Mouse (Mus musculus): ENCODE results near the gene Six3. TPM values are rescaled to one million over a fixed set of nuclear protein-coding genes. Genes with fewer than 3 reads are reported as not detected.
A peak's percentile ranks its signal among the peaks of the same experiment; 100 is the strongest.

Gene Six3
- polyA plus RNA-seq, 1 experiment from 2014 or later: 11.3 TPM

DNA sequence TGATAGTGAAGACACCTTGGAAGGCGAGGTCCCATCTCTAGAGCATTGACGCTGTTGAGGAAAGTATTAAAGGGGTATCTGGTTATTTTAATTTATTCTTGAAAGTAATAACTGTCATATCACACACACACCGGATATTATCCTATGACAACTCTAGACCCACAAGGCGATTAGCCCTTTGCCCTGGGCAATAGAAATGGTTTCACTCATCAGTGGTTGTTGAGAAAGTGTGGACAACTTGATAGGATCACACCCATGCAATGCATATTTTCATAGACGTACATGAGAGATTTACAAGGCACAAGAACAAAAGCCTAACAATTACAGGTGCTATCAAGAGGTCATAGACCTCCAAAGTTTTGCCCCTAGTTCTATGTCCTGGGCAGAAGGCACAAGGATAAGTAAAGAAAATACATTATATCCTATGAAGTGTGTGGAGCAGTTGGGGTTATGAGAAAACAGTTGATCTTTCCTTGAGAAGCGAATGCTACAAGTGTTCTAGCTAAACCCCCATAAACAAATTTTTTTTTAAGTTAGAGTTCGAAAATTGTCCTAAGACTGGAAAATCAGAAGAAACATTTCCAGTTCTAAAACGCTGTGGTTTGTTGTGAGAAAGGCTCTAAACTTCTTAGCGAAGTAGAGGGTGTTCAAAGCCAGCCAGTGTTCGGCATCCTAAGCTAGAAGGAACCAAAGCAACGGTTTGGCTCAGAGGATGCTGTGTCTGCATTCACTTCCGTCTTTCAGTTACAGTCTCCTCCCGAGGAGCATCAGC, 3.6 kb upstream of the Six3 start:
- Histone ChIP-seq H3K4me1 (ENCODE audit: control insufficient read depth, insufficient read depth, low read length) (peaks cover 4% of the 10 kb centered on the region; the same call in 1 of the 2 replicates), H3K9ac (ENCODE audit: low read length) (no peak overlapping the region), H3K4me3 (ENCODE audit: low read depth, low read length) (no peak overlapping the region), H3K27me3 (replicated peaks; ENCODE audit: control insufficient read depth, insufficient read depth, low read length) (peaks cover 86% of the 10 kb centered on the region), H3K4me2 (ENCODE audit: low read length) (no peak overlapping the region), H3K9me3 (replicated peaks; ENCODE audit: control insufficient read depth, low read length) (no peaks in the 10 kb centered on the region), H3K27ac (ENCODE audit: low read depth, low read length) (no peak overlapping the region), H3K36me3 (ENCODE audit: control insufficient read depth, insufficient read depth, low read length) (no peaks in the 10 kb centered on the region)
- ATAC-seq (no peak), DNase-seq (ENCODE audit: low spot score) (no peak)
- WGBS: 29% methylated on average over 13 of the region's 13 CpGs

DNA sequence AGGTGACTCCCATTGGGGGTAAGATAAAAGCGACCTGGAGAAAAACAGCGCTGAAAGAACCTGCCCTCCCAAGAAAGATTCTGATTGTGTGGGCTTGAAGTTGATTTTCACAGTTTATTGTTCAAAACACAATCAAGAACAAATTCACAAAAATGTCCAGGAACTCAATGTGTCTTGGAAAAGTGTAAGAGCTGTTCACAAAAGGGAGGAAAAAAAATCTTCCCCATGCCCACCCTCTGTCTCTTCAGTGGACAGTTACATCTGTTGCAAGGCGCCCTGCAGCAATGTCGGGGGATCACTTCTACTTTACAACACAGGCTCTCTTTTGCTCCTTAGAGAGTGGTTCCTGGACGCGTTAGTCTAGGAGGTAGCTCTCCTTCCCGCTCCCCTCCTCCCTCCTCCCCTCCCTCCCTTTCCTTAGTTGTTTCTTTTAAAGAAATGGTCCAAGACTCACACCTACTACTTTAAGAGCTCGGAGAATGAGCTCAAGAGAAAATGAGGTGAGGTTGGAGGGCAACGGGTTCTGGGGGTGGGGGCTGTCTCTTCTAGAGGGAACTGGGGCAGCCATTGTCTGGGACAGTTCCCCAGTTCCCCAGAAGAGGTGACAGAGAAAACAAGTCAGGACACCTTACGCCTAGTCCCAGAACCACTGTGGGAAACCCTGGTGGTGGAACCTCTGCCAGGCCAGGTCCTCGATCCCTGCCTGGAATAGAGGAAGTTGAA, 2.9 kb upstream of the Six3 start:
- Histone ChIP-seq H3K4me1 (ENCODE audit: control insufficient read depth, insufficient read depth, low read length) (peaks cover 4% of the 10 kb centered on the region; the same call in 1 of the 2 replicates), H3K36me3 (ENCODE audit: control insufficient read depth, insufficient read depth, low read length) (no peaks in the 10 kb centered on the region), H3K4me3 (ENCODE audit: low read depth, low read length) (no peak overlapping the region), H3K9ac (ENCODE audit: low read length) (no peak overlapping the region), H3K27ac (ENCODE audit: low read depth, low read length) (no peak overlapping the region), H3K9me3 (replicated peaks; ENCODE audit: control insufficient read depth, low read length) (no peaks in the 10 kb centered on the region), H3K4me2 (ENCODE audit: low read length) (0 out of 2 replicates have a peak overlapping the region, but pooled peaks have one; percentile 4), H3K27me3 (replicated peaks; ENCODE audit: control insufficient read depth, insufficient read depth, low read length) (peaks cover 84% of the 10 kb centered on the region)
- 39% methylated on average over 11 of the region's 11 CpGs for whole genome bisulfite sequencing
- no peak for DNase-seq (ENCODE audit: low spot score)
- no peak for ATAC-seq

DNA sequence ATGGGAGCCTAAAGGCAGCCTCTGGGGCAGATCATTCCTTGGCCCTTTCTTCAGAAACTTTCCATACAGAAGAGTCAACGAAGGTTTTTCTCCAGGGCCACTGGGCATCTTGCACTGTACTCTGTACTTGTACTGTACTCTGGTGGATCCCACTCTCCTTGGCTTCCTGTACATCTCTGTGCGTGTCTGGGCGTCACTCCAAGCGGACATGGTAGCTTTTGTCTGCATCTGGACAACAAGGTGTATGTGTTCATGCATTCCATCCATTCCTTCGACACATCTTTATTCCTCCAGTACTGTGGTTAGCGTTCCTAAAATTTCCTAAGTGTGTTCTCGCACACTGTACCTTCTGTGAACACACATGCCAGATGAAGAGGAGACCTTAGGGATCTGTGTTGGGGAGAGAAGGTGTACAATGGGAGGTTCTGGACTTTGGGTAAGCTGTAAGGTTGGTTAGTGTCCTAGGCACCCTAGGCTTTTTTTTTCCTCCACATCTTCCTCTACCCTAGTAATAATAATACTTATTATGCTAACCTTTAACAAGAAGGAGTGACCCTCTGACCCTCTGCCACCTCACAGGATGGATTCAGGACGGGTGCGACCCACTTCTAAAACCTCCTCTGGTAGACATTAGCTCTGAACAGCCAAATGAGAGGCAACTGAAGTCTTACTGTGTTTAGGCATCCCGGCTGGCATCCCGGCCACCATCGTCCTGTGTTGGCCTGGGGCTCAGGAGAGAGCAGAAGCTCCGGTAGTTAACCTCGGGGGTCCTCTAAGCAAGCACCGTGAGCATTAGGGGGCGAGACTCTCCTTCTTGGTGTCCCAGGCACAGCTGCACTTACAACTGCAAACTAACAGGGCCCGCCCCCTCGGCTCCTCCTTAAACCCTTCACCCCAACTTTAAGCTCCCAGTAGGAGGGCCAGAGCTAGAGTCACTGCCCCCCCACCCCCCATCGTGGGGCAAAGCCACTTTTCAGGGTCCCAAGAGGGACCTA, 1.6 kb upstream of the Six3 start:
- Histone ChIP-seq H3K9ac (ENCODE audit: low read length) (peak overlapping the region; percentile 33; the same call in 1 of the 2 replicates), H3K4me2 (ENCODE audit: low read length) (peak overlapping the region; percentile 55), H3K36me3 (ENCODE audit: control insufficient read depth, insufficient read depth, low read length) (no peaks in the 10 kb centered on the region), H3K4me1 (ENCODE audit: control insufficient read depth, insufficient read depth, low read length) (no peaks in the 10 kb centered on the region; the same call in 1 of the 2 replicates), H3K27me3 (replicated peaks; ENCODE audit: control insufficient read depth, insufficient read depth, low read length) (peaks cover 90% of the 10 kb centered on the region), H3K9me3 (replicated peaks; ENCODE audit: control insufficient read depth, low read length) (no peaks in the 10 kb centered on the region), H3K27ac (ENCODE audit: low read depth, low read length) (peak overlapping the region; percentile 58), H3K4me3 (ENCODE audit: low read depth, low read length) (peak overlapping the region; percentile 37)
- WGBS: 32% methylated on average over 19 of the region's 19 CpGs
- DNase-seq (ENCODE audit: low spot score): no peak
- no peak for ATAC-seq

DNA sequence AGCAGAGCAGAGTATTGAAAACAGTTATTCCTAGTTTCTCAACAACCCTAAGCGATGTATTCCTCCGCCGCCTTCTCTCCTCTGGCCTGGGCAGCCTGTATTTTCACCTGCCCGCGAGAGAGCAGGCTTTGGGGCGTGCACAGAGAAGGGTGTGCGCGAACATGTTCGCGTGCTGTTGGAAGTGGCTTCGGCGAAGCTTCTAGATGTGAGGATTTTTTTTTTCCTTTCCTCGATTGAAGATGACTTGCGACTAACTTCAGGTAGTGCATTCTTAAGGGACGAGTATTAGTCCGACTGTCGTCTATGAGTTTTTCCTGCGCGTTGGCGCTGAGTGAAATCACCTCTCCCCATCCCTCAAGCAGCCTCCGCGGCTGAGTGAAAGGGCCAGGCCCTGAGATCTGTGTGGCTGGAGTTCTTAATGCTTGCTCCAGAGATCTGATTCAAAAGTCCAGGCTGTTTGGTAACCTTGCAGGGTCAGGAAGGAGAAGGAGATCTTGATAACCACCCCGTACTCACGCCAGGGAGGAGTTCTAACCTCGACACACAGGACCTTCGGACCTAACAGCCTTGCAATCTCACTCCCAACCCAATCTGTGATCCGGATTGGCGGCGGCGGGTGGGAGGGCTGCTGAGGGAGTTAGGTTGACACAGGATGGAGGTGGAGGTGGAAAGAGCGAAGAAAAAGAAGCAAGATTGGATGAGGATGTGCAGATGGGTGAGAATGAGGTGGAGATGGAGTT, 712 bp upstream of the Six3 start:
- H3K4me1 ChIP-seq (ENCODE audit: control insufficient read depth, insufficient read depth, low read length): no peaks in the 10 kb centered on the region; the same call in 1 of the 2 replicates
- 0 out of 2 replicates have a peak overlapping the region, but pooled peaks have one; percentile 60 for H3K9ac ChIP-seq (ENCODE audit: low read length)
- no peak for ATAC-seq
- DNase-seq (ENCODE audit: low spot score): no peak
- 8% methylated on average over 31 of the region's 31 CpGs for WGBS
- H3K27ac ChIP-seq (ENCODE audit: low read depth, low read length): peak overlapping the region; percentile 68
- H3K27me3 ChIP-seq (replicated peaks; ENCODE audit: control insufficient read depth, insufficient read depth, low read length): peaks cover 95% of the 10 kb centered on the region
- H3K4me3 ChIP-seq (ENCODE audit: low read depth, low read length): peak overlapping the region; percentile 37
- H3K9me3 ChIP-seq (replicated peaks; ENCODE audit: control insufficient read depth, low read length): no peaks in the 10 kb centered on the region
- no peaks in the 10 kb centered on the region for H3K36me3 ChIP-seq (ENCODE audit: control insufficient read depth, insufficient read depth, low read length)
- H3K4me2 ChIP-seq (ENCODE audit: low read length): peak overlapping the region; percentile 55

DNA sequence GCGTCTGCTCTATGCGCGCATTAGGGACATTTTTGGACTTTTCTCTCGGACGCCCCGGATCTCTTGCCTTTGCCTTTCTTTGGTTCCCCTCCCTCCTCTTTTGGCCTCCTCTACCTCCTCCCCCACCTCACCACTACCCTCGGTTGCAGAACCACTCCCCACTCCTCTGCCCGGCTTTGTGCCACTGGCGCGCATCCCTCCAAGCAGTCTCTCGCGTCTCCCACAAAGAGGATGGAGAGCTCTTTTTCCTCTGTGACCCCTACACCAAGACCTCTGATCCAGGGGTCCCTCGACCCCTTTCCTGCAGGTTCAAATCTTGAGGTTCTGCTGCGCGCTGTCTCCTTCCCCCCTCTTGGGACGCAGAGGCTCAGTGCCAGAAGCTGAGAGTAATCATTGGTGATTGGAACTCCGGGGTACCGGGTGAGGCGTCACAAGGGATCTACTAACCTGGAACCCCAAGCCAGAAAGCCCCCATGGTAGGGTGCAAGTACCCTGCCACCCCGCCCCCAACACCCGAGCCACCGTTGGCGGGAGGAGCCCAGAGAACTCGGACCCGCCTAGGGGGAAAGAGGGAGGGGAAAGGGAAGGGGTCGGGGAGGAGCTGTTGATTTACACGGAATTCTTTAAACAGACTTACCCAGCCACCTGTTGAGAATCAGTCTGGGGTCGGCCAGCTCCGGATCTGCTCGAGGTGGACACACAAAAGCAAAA, 758 bp downstream of the Six3 start:
- peak overlapping the region; percentile 37 for H3K4me3 ChIP-seq (ENCODE audit: low read depth, low read length)
- no peak for ATAC-seq
- peak overlapping the region; percentile 60 for H3K9ac ChIP-seq (ENCODE audit: low read length)
- no peak for DNase-seq (ENCODE audit: low spot score)
- WGBS: under 1% methylated on average over 30 of the region's 30 CpGs
- H3K27ac ChIP-seq (ENCODE audit: low read depth, low read length): peak overlapping the region; percentile 68; the same call in 1 of the 2 replicates
- peaks cover 95% of the 10 kb centered on the region for H3K27me3 ChIP-seq (replicated peaks; ENCODE audit: control insufficient read depth, insufficient read depth, low read length)
- no peaks in the 10 kb centered on the region for H3K9me3 ChIP-seq (replicated peaks; ENCODE audit: control insufficient read depth, low read length)
- H3K36me3 ChIP-seq (ENCODE audit: control insufficient read depth, insufficient read depth, low read length): no peaks in the 10 kb centered on the region
- H3K4me1 ChIP-seq (ENCODE audit: control insufficient read depth, insufficient read depth, low read length): no peaks in the 10 kb centered on the region
- H3K4me2 ChIP-seq (ENCODE audit: low read length): peak overlapping the region; percentile 55

DNA sequence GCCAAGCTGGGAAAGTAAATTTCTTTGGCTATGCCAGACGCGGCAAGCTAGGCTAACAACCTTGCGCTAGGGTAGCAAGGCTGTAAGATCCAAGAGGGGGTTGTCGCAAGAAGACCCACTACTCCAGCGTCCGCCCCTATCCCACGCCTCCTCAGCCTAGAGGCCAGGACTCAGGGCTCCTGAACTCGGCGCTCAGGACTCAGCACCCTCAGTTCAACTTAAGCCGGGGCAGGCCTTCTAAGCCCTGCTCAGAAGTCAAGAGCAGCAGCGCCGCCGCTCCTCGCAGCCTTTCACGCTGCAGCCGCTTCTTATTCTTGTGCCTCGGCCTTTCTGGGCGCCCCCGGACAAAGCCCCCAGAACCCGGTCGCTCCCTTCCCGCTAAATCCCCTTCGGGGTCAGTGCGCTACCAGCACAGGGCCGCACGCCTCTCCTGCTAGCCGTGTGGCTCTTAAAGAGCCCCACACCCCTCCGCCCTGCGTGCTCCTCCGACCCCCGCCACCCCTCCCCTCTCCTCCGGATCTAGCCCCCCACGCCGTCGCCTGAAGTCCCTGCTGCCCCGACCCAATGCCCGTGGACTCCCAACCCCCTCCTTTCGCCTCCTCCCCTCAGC, 1.4 kb downstream of the Six3 start:
- Histone ChIP-seq H3K4me1 (ENCODE audit: control insufficient read depth, insufficient read depth, low read length) (no peaks in the 10 kb centered on the region; the same call in 1 of the 2 replicates), H3K27ac (ENCODE audit: low read depth, low read length) (peak overlapping the region; percentile 68)
- DNase-seq (ENCODE audit: low spot score): no peak

DNA sequence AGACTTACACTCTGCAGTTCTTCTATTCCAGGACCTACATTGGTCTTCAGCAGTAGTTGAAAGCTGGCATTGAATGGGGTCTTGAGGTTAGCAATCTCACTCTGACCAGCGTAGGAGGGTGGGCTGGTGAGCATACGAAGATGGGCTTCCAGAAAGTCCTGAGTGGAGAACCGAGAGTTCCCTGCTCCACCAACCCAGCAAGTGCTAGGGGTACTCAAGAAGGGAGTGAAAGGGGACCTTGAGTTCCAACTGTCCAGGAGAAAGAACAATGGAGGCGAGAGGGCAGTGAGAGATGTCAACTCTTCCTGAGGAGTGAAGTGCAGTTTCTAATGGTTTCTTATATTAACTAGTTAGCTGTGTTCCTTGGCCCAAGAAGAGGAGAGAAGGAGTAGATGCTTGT, 2.2 kb downstream of the Six3 start:
- H3K27ac ChIP-seq (ENCODE audit: low read depth, low read length): peak overlapping the region; percentile 68; the same call in 1 of the 2 replicates
- H3K36me3 ChIP-seq (ENCODE audit: control insufficient read depth, insufficient read depth, low read length): no peaks in the 10 kb centered on the region
- H3K9ac ChIP-seq (ENCODE audit: low read length): peak overlapping the region; percentile 60; the same call in 1 of the 2 replicates
- peak overlapping the region; percentile 55 for H3K4me2 ChIP-seq (ENCODE audit: low read length)
- DNase-seq (ENCODE audit: low spot score): no peak
- H3K4me1 ChIP-seq (ENCODE audit: control insufficient read depth, insufficient read depth, low read length): no peaks in the 10 kb centered on the region; the same call in 1 of the 2 replicates
- 14% methylated on average over 4 of the region's 4 CpGs for WGBS
- no peaks in the 10 kb centered on the region for H3K9me3 ChIP-seq (replicated peaks; ENCODE audit: control insufficient read depth, low read length)
- H3K4me3 ChIP-seq (ENCODE audit: low read depth, low read length): peak overlapping the region; percentile 37
- ATAC-seq: no peak
- peaks cover 90% of the 10 kb centered on the region for H3K27me3 ChIP-seq (replicated peaks; ENCODE audit: control insufficient read depth, insufficient read depth, low read length)

More for the DNA sequence above, 1.4 kb downstream of the Six3 start:
- Histone ChIP-seq H3K27me3 (replicated peaks; ENCODE audit: control insufficient read depth, insufficient read depth, low read length) (peaks cover 95% of the 10 kb centered on the region), H3K4me2 (ENCODE audit: low read length) (peak overlapping the region; percentile 55), H3K9ac (ENCODE audit: low read length) (peak overlapping the region; percentile 60), H3K4me3 (ENCODE audit: low read depth, low read length) (peak overlapping the region; percentile 37), H3K36me3 (ENCODE audit: control insufficient read depth, insufficient read depth, low read length) (no peaks in the 10 kb centered on the region), H3K9me3 (replicated peaks; ENCODE audit: control insufficient read depth, low read length) (no peaks in the 10 kb centered on the region)
- ATAC-seq: no peak
- WGBS: under 1% methylated on average over 38 of the region's 38 CpGs

Data from forebrain, embryonic 14.5 days (tissue).